Mouse (Mus musculus) cortical plate, adult 2 months (tissue): ENCODE results near the gene Syne2. TPM values are rescaled to one million over a fixed set of nuclear protein-coding genes. Genes with fewer than 3 reads are reported as not detected.

Experiments used
- H3K27ac ChIP-seq: fragments of 200-500 bp; 2 replicates; pipeline ENCODE4 v1.5.1; 2012; ENCODE audit warnings: low read length, control low read depth, inconsistent platforms; ENCODE audit not compliant: insufficient read depth
- H3K4me1 ChIP-seq: fragments of 200-500 bp; 2 replicates; pipeline ENCODE4 v1.6.1; 2011; ENCODE audit warnings: low read length; ENCODE audit not compliant: control insufficient read depth, insufficient read depth
- H3K4me3 ChIP-seq: fragments of 200-500 bp; 2 replicates; pipeline ENCODE4 v1.5.1; 2011; ENCODE audit warnings: mild to moderate bottlenecking, low read length, control low read depth; ENCODE audit not compliant: insufficient read depth
- CTCF ChIP-seq: fragments of 200-500 bp; IDR thresholded peaks from 2 replicates; pipeline ENCODE4 v1.5.1; 2011; ENCODE audit warnings: mild to moderate bottlenecking, control low read depth, low read length; ENCODE audit not compliant: insufficient read depth; ENCODE audit errors: extremely low read depth
- POLR2A ChIP-seq: fragments of 200-500 bp; IDR thresholded peaks from 2 replicates; pipeline ENCODE4 v1.6.1; 2011; ENCODE audit warnings: mild to moderate bottlenecking, low read length, control low read depth; ENCODE audit not compliant: insufficient read depth; ENCODE audit errors: extremely low read depth
- polyA plus RNA-seq: library from polyadenylated mRNA; depleted of rRNA; stranded (reverse); fragments of >200 nt; gene quantifications from 2 replicates; pipeline ENCODE4 v1.2.3, GENCODE M21; 2012

The Syne2 gene
- polyA plus RNA-seq, 1 experiment, result 20.6 TPM

- Histone ChIP-seq H3K4me3 (no peak overlapping the region), H3K27ac (no peak overlapping the region), H3K4me1 (no peaks in the 10 kb centered on the region)
- TF ChIP-seq CTCF (no peak), POLR2A (no peak)
Observed at GRCm38 (mm10) chr12:76070386-76070785, 252.5 kb downstream of the Syne2 start.

- no peak for TF ChIP-seq POLR2A
- Histone ChIP-seq H3K4me1 (no peaks in the 10 kb centered on the region), H3K27ac (no peak overlapping the region), H3K4me3 (no peak overlapping the region)
Observed at GRCm38 (mm10) chr12:76071935-76072849, 254.3 kb downstream of the Syne2 start.

DNA sequence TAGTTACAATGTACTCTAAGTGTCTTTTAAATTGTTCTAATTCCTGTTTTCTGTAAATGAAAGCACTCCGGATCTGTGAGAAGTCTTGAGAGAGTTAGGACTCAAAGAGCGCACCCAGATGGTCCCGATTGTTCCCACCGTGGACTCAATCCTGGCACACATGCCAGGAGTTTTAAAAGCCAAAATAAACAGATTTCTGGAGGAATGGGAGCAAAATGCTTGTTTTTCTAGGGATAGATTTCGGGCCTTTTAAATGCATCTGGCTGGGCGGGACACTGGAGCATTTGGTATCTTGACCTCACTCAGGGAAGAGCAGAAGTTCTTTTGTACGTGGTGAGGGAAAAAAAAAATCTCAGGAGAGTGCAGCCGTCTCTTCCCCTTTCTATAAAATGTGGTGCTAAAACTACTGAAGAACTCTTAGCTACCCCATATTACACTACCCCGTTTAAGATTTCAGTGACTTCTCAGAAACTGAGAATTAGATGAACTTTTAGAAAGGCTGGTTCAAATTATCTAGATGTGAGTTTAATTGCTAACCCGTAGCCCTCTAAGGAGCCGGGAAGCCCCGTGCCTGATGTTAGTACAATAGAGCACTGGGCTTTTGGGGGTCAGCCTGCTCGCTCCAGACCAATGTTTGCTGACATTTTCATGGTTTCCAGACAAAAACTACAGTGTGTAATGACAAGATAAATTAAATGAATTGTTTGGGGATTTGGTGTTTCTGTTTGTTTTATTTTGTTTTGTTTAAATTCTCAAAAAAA is 255.3 kb downstream of the Syne2 start:
- Histone ChIP-seq H3K27ac (no peak overlapping the region), H3K4me1 (no peaks in the 10 kb centered on the region), H3K4me3 (no peak overlapping the region)
- no peak for TF ChIP-seq POLR2A
- no peak for TF ChIP-seq CTCF

DNA sequence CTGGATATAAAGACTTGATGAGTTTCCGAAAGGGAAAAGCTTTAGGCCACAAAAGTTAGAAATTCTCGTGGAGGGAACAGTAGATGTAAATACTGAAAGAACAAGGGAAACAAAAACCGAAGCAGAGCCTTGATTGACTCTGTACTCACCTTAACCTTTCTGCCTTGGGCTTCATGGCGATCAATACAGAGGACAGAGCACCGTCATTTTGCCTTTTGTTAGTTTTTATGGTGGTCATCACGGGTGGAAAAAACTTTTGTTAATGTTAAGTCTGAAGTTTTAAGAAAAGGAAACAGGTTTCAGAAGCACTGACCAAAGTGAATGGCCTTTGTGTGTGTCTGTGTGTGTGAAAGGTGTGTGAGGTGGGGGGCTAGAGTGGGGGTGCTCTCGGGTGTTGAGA is 256.0 kb downstream of the Syne2 start:
- H3K4me1 ChIP-seq, result no peaks in the 10 kb centered on the region
- no peak overlapping the region for H3K4me3 ChIP-seq
- TF ChIP-seq CTCF (no peak), POLR2A (no peak)
- no peak overlapping the region for H3K27ac ChIP-seq

- peak overlapping the region; percentile 72 for H3K4me3 ChIP-seq
- 0 out of 2 replicates have a peak overlapping the region, but pooled peaks have one; percentile 58 for H3K27ac ChIP-seq
- TF ChIP-seq CTCF, result no peak
- no peak for TF ChIP-seq POLR2A
- H3K4me1 ChIP-seq, result peaks cover 8% of the 10 kb centered on the region
Observed at GRCm38 (mm10) chr12:76080876-76081556, 263.1 kb downstream of the Syne2 start.

DNA sequence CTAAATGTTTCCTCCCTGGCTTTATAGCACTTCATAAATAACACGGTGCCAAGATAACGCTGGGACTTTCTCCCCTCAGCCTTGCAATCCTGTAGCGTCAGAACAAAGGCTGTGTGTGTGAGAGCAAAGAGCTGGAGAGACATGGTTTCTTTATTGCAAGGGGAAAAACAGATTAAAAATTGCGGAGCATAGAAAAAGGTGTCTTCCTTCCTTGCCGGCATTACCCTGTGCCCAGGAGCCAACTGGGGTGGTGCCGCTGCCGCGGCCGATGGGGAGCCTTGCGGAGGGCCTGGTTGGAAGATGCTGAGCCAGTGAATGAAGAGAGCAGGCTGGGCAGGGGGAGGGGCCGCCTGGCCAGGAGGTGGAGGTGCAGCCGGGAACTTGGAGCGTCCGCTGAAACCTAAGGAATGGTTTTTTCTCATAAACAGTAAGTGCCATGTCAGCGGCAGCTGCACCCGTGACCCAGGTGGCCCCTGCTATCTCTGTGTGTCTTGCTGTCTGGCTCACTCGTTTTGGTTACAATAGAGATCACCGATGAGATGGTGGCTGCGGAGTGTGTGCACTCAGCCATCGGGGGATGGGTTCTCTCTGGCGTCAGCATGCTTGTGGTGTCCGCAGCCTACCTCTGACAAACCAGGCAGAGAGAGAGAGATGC is 263.8 kb downstream of the Syne2 start:
- no peak for TF ChIP-seq CTCF
- peak; percentile 66 for TF ChIP-seq POLR2A

DNA sequence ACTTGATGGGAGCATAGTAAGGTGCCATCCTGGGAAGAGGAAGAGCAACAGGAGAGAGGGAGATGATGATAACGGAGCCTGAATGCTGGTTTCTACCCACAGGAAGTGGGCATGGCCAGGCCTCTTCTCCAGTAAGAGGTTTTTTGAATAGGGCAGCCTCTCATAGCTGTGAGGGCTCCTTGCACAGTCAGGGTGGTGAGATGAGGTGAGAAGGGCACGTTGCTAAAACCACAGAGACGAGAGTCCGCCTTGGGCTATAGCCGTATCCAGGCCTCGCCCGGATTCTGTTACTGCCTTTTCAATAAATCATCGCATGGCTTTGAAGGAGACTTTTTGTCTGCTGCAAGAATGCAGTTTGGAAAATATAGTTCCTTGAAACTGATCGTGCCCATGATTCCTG is 267.1 kb downstream of the Syne2 start:
- Histone ChIP-seq H3K4me3 (no peak overlapping the region), H3K27ac (no peak overlapping the region), H3K4me1 (peaks cover 8% of the 10 kb centered on the region)
- no peak for TF ChIP-seq CTCF
- no peak for TF ChIP-seq POLR2A

More for the DNA sequence above, 263.8 kb downstream of the Syne2 start:
- peaks cover 8% of the 10 kb centered on the region for H3K4me1 ChIP-seq
- H3K4me3 ChIP-seq, result peak overlapping the region; percentile 72
- H3K27ac ChIP-seq, result 0 out of 2 replicates have a peak overlapping the region, but pooled peaks have one; percentile 58

- H3K27ac ChIP-seq, result no peak overlapping the region
- H3K4me1 ChIP-seq, result peaks cover 6% of the 10 kb centered on the region
- H3K4me3 ChIP-seq, result no peak overlapping the region
- TF ChIP-seq CTCF (no peak), POLR2A (no peak)
Observed at GRCm38 (mm10) chr12:76085956-76086905, 268.3 kb downstream of the Syne2 start.
